Mouse (Mus musculus) myocyte (in vitro differentiated cells): ENCODE results near the gene Gm20604. TPM values are rescaled to one million over a fixed set of nuclear protein-coding genes. Genes with fewer than 3 reads are reported as not detected.

Experiments used
- H3K27me3 ChIP-seq: one replicate; pipeline ENCODE4 v1.6.1; 2011; ENCODE audit not compliant: control insufficient read depth, insufficient read depth, insufficient read length
- H3K36me3 ChIP-seq: one replicate; pipeline ENCODE4 v1.6.1; 2011; ENCODE audit not compliant: control insufficient read depth, insufficient read depth
- H3K4me2 ChIP-seq: one replicate; pipeline ENCODE4 v1.6.1; 2011; ENCODE audit warnings: low read depth, control low read depth
- H3K4me3 ChIP-seq: one replicate; pipeline ENCODE4 v1.5.1; 2011; ENCODE audit warnings: mild to moderate bottlenecking, control low read depth, moderate library complexity
- H3K79me2 ChIP-seq: one replicate; pipeline ENCODE4 v1.6.1; 2011; ENCODE audit not compliant: control insufficient read depth, insufficient read depth
- H3ac ChIP-seq: one replicate; pipeline ENCODE4 v1.6.1; 2011; ENCODE audit not compliant: control insufficient read depth, insufficient read length
- CEBPB ChIP-seq: IDR thresholded peaks from 2 replicates; pipeline ENCODE4 v1.6.1; 2011; ENCODE audit warnings: mild to moderate bottlenecking, moderate library complexity; ENCODE audit not compliant: poor library complexity, insufficient read depth, severe bottlenecking
- E2F4 ChIP-seq: IDR thresholded peaks from one replicate; pipeline ENCODE4 v1.6.1; 2011; ENCODE audit warnings: mild to moderate bottlenecking, control low read depth, moderate library complexity; ENCODE audit not compliant: insufficient read depth
- MAX ChIP-seq: IDR thresholded peaks from one replicate; pipeline ENCODE4 v1.6.1; 2011; ENCODE audit warnings: low read depth, mild to moderate bottlenecking, control low read depth
- MYOD1 ChIP-seq, 3 experiments: IDR thresholded peaks; one replicate each; pipeline ENCODE4 v1.6.1; 2011; ENCODE audit warnings: control low read depth in 2 of 3, low read depth in 2 of 3, mild to moderate bottlenecking in 2 of 3, moderate library complexity in 1 of 3; ENCODE audit not compliant: insufficient read length in 2 of 3, control insufficient read depth in 1 of 3
- MYOG ChIP-seq, 3 experiments: IDR thresholded peaks; one replicate each; pipeline ENCODE4 v1.6.1; 2011; ENCODE audit warnings: control low read depth in 2 of 3, low read depth in 2 of 3, mild to moderate bottlenecking in 2 of 3; ENCODE audit not compliant: insufficient read length in 2 of 3, control insufficient read depth in 1 of 3, insufficient read depth in 1 of 3
- POLR2A ChIP-seq: IDR thresholded peaks from one replicate; pipeline ENCODE4 v1.6.1; 2011; ENCODE audit warnings: low read depth, mild to moderate bottlenecking, control low read depth, moderate library complexity; ENCODE audit not compliant: insufficient read length
- POLR2AphosphoS2 ChIP-seq: IDR thresholded peaks from one replicate; pipeline ENCODE4 v1.6.1; 2011; ENCODE audit warnings: low read depth, control low read depth; ENCODE audit not compliant: insufficient read length
- REST ChIP-seq: IDR thresholded peaks from one replicate; pipeline ENCODE4 v1.6.1; 2011; ENCODE audit warnings: mild to moderate bottlenecking, control low read depth, moderate library complexity; ENCODE audit not compliant: insufficient read depth, insufficient read length
- SRF ChIP-seq: IDR thresholded peaks from one replicate; pipeline ENCODE4 v1.6.1; 2011; ENCODE audit warnings: low read depth; ENCODE audit not compliant: control insufficient read depth, insufficient read length
- TCF12 ChIP-seq: IDR thresholded peaks from one replicate; pipeline ENCODE4 v1.6.1; 2011; ENCODE audit warnings: mild to moderate bottlenecking, control low read depth; ENCODE audit not compliant: poor library complexity, insufficient read depth, severe bottlenecking
- TCF3 ChIP-seq: IDR thresholded peaks from one replicate; pipeline ENCODE4 v1.6.1; 2011; ENCODE audit warnings: low read depth, control low read depth; ENCODE audit not compliant: insufficient read length
- USF1 ChIP-seq: IDR thresholded peaks from one replicate; pipeline ENCODE4 v1.6.1; 2011; ENCODE audit warnings: low read depth, mild to moderate bottlenecking, control low read depth, moderate library complexity
- polyA plus RNA-seq: library from polyadenylated mRNA; unstranded; fragments of >200 nt; fragmentation: generic; extraction: Trizol; gene quantifications from one replicate; pipeline ENCODE4 v1.2.1, GENCODE M21; 2012; ENCODE audit warnings: missing spikeins

Gm20604 gene
- polyA plus RNA-seq, 1 experiment: 5.7 TPM

GRCm38 (mm10) chr12:102744839-102745238, 13.6 kb downstream of the Gm20604 start:
- peak overlapping the region; percentile 93 for H3K4me2 ChIP-seq
- no peaks in the 10 kb centered on the region for H3K36me3 ChIP-seq
- TF ChIP-seq CEBPB: no peak
- TF ChIP-seq MAX: no peak
- TF ChIP-seq SRF: no peak
- TF ChIP-seq REST: no peak
- no peak for TF ChIP-seq TCF12
- TF ChIP-seq USF1: no peak
- TF ChIP-seq E2F4: no peak
- TF ChIP-seq MYOG (IDR thresholded peaks at IDR 0.05; ENCODE audit: control insufficient read depth in 1 of 3, insufficient read depth in 1 of 3, insufficient read length in 2 of 3, low read depth in 2 of 3): no peak
- TF ChIP-seq POLR2AphosphoS2: no peak
- no peak for TF ChIP-seq POLR2A
- TF ChIP-seq MYOD1 (IDR thresholded peaks at IDR 0.05; ENCODE audit: control insufficient read depth in 1 of 3, insufficient read length in 2 of 3, low read depth in 2 of 3): no peak
- H3K4me3 ChIP-seq: peak overlapping the region; percentile 49
- H3K27me3 ChIP-seq: no peaks in the 10 kb centered on the region
- H3K79me2 ChIP-seq: peaks cover 50% of the 10 kb centered on the region
- no peak overlapping the region for H3ac ChIP-seq

- TF ChIP-seq MYOG (IDR thresholded peaks at IDR 0.05; ENCODE audit: control insufficient read depth in 1 of 3, insufficient read depth in 1 of 3, insufficient read length in 2 of 3, low read depth in 2 of 3) (no peak), REST (no peak), USF1 (no peak), MAX (no peak), TCF12 (no peak), SRF (no peak), E2F4 (peak; percentile 51), TCF3 (no peak), CEBPB (no peak), MYOD1 (IDR thresholded peaks at IDR 0.05; ENCODE audit: control insufficient read depth in 1 of 3, insufficient read length in 2 of 3, low read depth in 2 of 3) (peak in 1 of 3 experiments; percentile 3), POLR2AphosphoS2 (peak; percentile 87), POLR2A (peak; percentile 79)
- Histone ChIP-seq H3K4me3 (peak within 1 kb of the TSS; percentile 49), H3K27me3 (no peaks in the 10 kb centered on the region), H3ac (peak within 1 kb of the TSS; percentile 45), H3K4me2 (peak within 1 kb of the TSS; percentile 93), H3K36me3 (no peaks in the 10 kb centered on the region), H3K79me2 (peaks cover 42% of the 10 kb centered on the region)
Measured at GRCm38 (mm10) chr12:102743589-102744574, 14.6 kb downstream of the Gm20604 start, which contains the start of the genes Moap1 and Tmem251. Moap1 (minus strand) TSS chr12:102743661. Tmem251 (plus strand) TSS chr12:102743762.

DNA sequence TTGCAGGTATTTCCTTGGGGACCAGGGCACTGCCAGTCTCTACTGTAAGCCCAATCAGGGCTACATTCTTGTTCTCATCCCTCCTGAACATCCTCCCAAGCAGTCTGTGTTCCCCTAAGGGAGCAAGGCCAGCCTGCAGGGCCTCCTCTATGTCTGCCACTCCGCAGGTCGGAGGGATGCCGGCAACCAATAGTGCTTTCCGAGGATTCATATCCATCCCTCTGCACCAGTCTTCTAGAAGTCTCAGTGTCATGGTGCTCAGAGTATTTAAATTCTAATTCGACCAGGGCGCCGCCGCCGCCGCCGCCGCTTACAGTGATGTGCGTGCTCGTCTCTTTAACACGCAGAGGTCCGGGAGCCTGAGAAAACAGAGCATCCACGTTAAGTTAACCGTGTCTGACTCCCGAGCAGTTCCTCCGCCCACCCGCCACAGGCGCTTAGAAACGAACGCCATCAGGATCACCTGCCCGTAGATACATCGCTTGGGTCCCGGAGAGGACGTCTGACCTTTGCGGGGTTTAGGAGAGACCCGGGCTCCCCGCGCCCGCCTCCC, 15.4 kb downstream of the Gm20604 start:
- TF ChIP-seq POLR2A (no peak), MYOD1 (IDR thresholded peaks at IDR 0.05; ENCODE audit: control insufficient read depth in 1 of 3, insufficient read length in 2 of 3, low read depth in 2 of 3) (no peak), MYOG (IDR thresholded peaks at IDR 0.05; ENCODE audit: control insufficient read depth in 1 of 3, insufficient read depth in 1 of 3, insufficient read length in 2 of 3, low read depth in 2 of 3) (no peak), USF1 (no peak), E2F4 (no peak), TCF3 (no peak), MAX (no peak), TCF12 (no peak), CEBPB (no peak), SRF (no peak), POLR2AphosphoS2 (no peak), REST (no peak)
- no peaks in the 10 kb centered on the region for H3K36me3 ChIP-seq
- peak overlapping the region; percentile 91 for H3K4me2 ChIP-seq
- H3ac ChIP-seq: peak overlapping the region; percentile 45
- no peaks in the 10 kb centered on the region for H3K27me3 ChIP-seq
- peaks cover 34% of the 10 kb centered on the region for H3K79me2 ChIP-seq
- peak overlapping the region; percentile 49 for H3K4me3 ChIP-seq

DNA sequence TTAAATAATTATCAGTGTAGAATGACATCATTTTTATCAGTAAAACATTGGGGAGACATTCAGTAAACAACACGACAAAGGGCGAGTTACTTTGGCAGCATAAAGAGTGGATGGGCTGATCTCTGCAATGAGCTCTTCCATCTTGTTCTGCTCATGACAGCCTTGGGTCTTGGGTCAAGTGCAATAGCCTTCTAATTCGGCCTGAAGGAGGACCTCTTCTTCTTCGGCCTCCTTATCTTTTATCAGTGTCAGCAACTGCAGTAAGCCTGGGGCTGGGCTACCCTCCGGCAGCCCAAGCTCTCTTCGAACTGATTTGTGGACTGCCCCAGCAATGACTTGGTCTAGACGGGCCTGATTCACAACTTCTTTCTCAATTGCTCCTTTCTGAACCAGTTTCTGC, 16.4 kb downstream of the Gm20604 start:
- Histone ChIP-seq H3K79me2 (peaks cover 32% of the 10 kb centered on the region), H3K27me3 (no peaks in the 10 kb centered on the region), H3K4me2 (no peak overlapping the region), H3ac (no peak overlapping the region), H3K4me3 (no peak overlapping the region), H3K36me3 (no peaks in the 10 kb centered on the region)
- no peak for TF ChIP-seq E2F4
- no peak for TF ChIP-seq REST
- TF ChIP-seq TCF12: no peak
- no peak for TF ChIP-seq TCF3
- no peak for TF ChIP-seq MYOG (IDR thresholded peaks at IDR 0.05; ENCODE audit: control insufficient read depth in 1 of 3, insufficient read depth in 1 of 3, insufficient read length in 2 of 3, low read depth in 2 of 3)
- no peak for TF ChIP-seq POLR2A
- no peak for TF ChIP-seq MYOD1 (IDR thresholded peaks at IDR 0.05; ENCODE audit: control insufficient read depth in 1 of 3, insufficient read length in 2 of 3, low read depth in 2 of 3)
- TF ChIP-seq CEBPB: no peak
- no peak for TF ChIP-seq SRF
- no peak for TF ChIP-seq POLR2AphosphoS2
- no peak for TF ChIP-seq USF1
- TF ChIP-seq MAX: no peak
